Mouse (Mus musculus) small intestine, adult 2 months (tissue): ENCODE results near the gene Als2cl. TPM values are rescaled to one million over a fixed set of nuclear protein-coding genes. Genes with fewer than 3 reads are reported as not detected.

Experiments
- H3K27ac ChIP-seq: fragments of 200-500 bp; 2 replicates; pipeline ENCODE4 v1.5.1; 2012; ENCODE audit warnings: low read depth, low read length, control low read depth, inconsistent platforms; ENCODE audit not compliant: insufficient read depth
- H3K27me3 ChIP-seq: fragments of 200-500 bp; 2 replicates; pipeline ENCODE4 v1.6.1; 2012; ENCODE audit warnings: mild to moderate bottlenecking, moderate library complexity, low read length, inconsistent platforms; ENCODE audit not compliant: control insufficient read depth, insufficient read depth
- H3K36me3 ChIP-seq: fragments of 200-500 bp; 2 replicates; pipeline ENCODE4 v1.6.1; 2012; ENCODE audit warnings: mild to moderate bottlenecking, low read length, control low read depth, inconsistent platforms; ENCODE audit not compliant: control insufficient read depth, insufficient read depth
- H3K4me1 ChIP-seq: fragments of 200-500 bp; 2 replicates; pipeline ENCODE4 v1.6.1; 2012; ENCODE audit warnings: low read length, inconsistent platforms, mixed read lengths; ENCODE audit not compliant: control insufficient read depth, insufficient read depth, insufficient read length
- H3K4me3 ChIP-seq: fragments of 200-500 bp; 2 replicates; pipeline ENCODE4 v1.5.1; 2012; ENCODE audit warnings: low read depth, mild to moderate bottlenecking, control low read depth, inconsistent platforms, low read length, moderate library complexity
- CTCF ChIP-seq: fragments of 200-500 bp; IDR thresholded peaks from 2 replicates; pipeline ENCODE4 v1.5.1; 2012; ENCODE audit warnings: low read depth, mild to moderate bottlenecking, control low read depth, inconsistent platforms, low read length, moderate library complexity, mixed read lengths; ENCODE audit not compliant: insufficient replicate concordance, insufficient read length; ENCODE audit errors: extremely low read depth
- POLR2A ChIP-seq: fragments of 200-500 bp; IDR thresholded peaks from 2 replicates; pipeline ENCODE4 v1.6.1; 2012; ENCODE audit warnings: low read depth, mild to moderate bottlenecking, control low read depth, inconsistent platforms, low read length, moderate library complexity
- WGBS: fragments of 180-500 bp; shearing (Covaris S2); methylation state at CpG from one replicate; pipeline ENCODE4 v1.1.7; 2018; 5-methylcytosine and 5-hydroxymethylcytosine counted together
- polyA plus RNA-seq: library from polyadenylated mRNA; depleted of rRNA; stranded (reverse); fragments of >200 nt; gene quantifications from 2 replicates; pipeline ENCODE4 v1.2.3, GENCODE M21; 2012

Gene Als2cl
- polyA plus RNA-seq, 1 experiment: 16.2 TPM

DNA sequence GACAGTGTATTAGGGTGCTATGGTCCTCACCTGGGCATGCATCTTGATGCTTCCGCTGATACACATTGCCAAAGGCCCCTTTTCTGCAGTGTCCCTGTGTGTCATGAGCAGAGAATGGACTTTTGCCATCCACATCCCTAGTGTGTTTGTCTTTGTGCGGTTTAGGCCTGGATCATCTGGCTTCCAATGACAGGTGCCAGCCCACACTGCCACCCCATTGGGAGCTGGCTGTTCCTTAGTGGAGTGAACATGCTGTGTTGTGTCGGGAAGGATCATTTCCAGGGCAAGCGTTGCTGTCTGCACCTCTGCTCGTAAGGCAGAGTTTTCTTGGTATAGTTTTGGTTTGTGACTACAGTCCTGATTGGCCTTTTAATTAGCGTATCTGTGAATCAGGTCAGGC is 21.5 kb downstream of the Als2cl start:
- no peaks in the 10 kb centered on the region for H3K4me1 ChIP-seq
- no peaks in the 10 kb centered on the region for H3K27me3 ChIP-seq
- H3K4me3 ChIP-seq: no peak overlapping the region
- H3K36me3 ChIP-seq: peaks cover 6% of the 10 kb centered on the region; the same call in 1 of the 2 replicates
- TF ChIP-seq CTCF (no peak), POLR2A (no peak)
- 90% methylated on average over 6 of the region's 6 CpGs for WGBS
- no peak overlapping the region for H3K27ac ChIP-seq

DNA sequence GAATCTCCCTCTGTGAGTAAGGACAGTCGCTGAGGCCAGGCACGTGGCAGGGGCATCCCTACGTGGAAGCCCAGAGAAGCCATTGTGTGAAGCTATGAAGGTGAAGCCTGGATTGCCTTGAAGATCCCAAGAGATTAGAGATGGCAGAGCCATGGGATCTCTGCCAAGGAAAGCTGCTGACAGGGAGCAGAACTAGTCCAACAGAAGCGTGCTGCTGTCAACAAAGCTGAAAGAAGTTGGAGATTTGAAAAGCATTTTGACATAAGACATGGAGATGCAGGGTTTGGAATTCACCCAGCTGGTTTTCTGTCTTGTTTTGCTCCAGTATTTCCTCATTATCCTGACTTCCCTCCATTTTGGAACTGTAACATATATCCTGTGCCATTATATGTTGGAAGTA is 22.6 kb downstream of the Als2cl start:
- Histone ChIP-seq H3K27me3 (no peaks in the 10 kb centered on the region), H3K27ac (no peak overlapping the region), H3K4me1 (no peaks in the 10 kb centered on the region), H3K4me3 (no peak overlapping the region), H3K36me3 (peaks cover 6% of the 10 kb centered on the region; the same call in 1 of the 2 replicates)
- TF ChIP-seq CTCF (no peak), POLR2A (no peak)
- 81% methylated on average over 4 of the region's 4 CpGs for WGBS

DNA sequence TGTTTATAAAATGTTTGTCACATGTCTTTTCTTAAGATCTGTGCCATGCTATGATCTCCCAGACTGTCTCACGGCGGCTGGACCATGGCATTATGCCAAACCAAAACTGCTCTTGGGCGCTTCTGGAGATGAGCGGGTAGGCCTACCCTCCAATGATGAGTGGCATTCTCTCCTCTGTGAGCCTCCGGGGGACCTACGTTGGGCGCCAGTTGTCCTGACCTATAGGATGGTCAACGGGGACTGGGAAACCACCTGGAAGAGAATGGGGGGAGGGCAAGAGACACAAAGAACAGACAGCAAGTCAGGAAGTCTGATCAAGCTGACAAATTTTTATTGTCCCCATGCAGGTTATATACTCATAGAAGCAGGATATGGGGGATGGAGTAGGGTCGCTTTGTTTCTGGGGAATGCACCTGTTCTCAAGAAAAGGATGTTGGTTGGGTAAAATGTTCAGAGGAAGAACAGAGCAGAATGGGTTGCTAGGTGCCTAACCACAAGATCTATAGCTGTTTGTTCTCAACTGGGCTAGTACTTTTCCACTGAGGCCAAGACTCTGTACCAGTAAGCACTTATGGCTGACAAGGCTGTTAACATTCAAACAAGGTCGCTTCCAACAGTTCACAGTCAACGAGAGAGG is 27.6 kb downstream of the Als2cl start:
- no peak for TF ChIP-seq POLR2A
- no peak for TF ChIP-seq CTCF
- Histone ChIP-seq H3K4me1 (no peaks in the 10 kb centered on the region), H3K36me3 (no peaks in the 10 kb centered on the region), H3K27me3 (no peaks in the 10 kb centered on the region), H3K4me3 (no peak overlapping the region), H3K27ac (no peak overlapping the region)
- WGBS: 84% methylated on average over 11 of the region's 11 CpGs

DNA sequence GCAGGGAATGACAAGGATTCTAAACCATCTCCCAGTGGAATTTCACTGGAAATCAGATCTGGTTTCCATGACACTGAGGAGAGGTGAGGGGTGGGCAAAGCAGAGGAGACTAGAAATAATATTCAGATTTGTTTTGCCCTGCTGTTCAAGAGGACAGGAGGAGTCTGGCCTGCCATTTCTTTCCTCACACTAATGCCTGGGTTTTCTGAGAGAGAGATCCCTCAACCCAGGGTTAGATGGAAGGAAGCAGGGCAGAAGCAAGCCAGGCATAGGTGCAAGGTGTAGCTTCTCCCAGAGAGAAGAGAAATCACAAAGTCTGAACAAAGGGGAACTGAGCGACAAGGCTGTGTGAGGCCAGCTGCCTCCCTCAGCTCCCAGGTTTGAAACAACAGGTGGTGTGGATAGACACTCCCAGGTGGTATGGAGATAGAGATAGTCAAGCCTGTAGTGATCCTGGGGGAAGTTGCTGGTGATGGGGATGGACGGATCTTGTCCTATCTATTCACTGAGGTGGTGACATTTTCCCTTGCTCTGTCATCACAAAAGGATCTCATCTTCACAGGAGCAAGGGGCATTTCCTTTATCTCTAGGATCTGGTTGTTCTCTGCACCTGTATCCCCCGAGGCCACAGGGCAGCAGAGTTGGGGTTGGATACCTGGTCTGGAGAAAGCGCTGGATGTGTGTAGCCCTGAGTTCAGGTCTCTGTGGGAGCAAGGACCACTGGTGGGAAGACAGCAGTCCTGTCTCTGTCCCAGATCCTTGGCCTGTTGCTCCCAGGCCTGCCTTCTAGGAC is 28.4 kb downstream of the Als2cl start:
- no peaks in the 10 kb centered on the region for H3K36me3 ChIP-seq
- no peak overlapping the region for H3K4me3 ChIP-seq
- no peaks in the 10 kb centered on the region for H3K4me1 ChIP-seq
- no peak overlapping the region for H3K27ac ChIP-seq
- 64% methylated on average over 4 of the region's 4 CpGs for WGBS
- no peaks in the 10 kb centered on the region for H3K27me3 ChIP-seq
- TF ChIP-seq CTCF (no peak), POLR2A (no peak)

DNA sequence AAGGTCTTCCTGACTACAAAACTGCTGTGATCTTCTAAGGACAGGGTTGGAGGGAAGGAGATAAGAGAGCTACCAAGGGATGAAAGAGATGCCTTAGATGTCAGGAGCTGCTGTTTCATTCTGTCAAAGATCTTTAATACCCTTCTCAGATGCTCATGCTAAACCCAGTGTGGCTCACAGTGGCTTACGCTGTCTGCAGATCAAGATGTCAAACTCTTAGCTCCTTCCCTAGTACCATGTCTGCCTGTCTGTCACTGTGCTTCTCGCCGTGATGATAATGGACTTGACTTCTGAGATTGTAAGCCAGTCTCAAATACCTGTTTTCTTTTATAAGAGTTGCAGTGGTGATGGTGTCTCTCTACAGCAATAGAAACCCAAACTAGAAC is 29.0 kb downstream of the Als2cl start:
- Histone ChIP-seq H3K27me3 (no peaks in the 10 kb centered on the region), H3K27ac (no peak overlapping the region), H3K36me3 (no peaks in the 10 kb centered on the region), H3K4me1 (no peaks in the 10 kb centered on the region), H3K4me3 (no peak overlapping the region)
- TF ChIP-seq CTCF: no peak
- TF ChIP-seq POLR2A: no peak
- 90% methylated on average over 3 of the region's 3 CpGs for WGBS

DNA sequence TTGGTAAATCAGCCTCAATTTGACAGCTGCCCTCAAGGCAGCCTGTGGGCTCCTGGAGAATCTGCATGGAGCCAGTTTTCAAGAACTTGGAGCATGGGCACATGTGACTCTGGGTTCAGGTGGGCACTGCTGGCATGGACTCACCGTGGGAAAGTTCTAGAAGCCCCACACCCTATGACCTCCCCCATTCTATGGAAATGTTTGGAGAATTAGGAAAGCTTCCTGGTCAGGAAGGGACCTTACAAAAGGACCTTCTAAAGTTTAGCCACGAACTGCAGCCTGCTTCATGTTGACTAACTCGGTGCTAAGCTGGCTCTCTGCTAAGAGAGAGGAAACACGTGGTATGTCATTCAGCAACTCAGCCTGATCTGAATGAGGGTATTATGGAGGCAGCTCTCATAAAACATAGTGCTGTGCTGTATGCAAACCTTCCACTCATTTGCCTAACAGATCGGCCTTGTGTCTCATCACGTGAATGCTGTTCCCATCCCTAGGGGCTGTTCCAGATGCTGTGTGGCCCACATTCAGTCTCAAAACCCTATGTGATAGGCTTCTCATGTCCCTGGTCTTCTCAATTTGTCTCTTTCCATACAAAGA is 29.8 kb downstream of the Als2cl start:
- H3K27me3 ChIP-seq: no peaks in the 10 kb centered on the region
- no peaks in the 10 kb centered on the region for H3K4me1 ChIP-seq
- TF ChIP-seq POLR2A: no peak
- TF ChIP-seq CTCF: no peak
- H3K27ac ChIP-seq: no peak overlapping the region
- no peaks in the 10 kb centered on the region for H3K36me3 ChIP-seq
- 67% methylated on average over 6 of the region's 6 CpGs for WGBS
- H3K4me3 ChIP-seq: no peak overlapping the region

DNA sequence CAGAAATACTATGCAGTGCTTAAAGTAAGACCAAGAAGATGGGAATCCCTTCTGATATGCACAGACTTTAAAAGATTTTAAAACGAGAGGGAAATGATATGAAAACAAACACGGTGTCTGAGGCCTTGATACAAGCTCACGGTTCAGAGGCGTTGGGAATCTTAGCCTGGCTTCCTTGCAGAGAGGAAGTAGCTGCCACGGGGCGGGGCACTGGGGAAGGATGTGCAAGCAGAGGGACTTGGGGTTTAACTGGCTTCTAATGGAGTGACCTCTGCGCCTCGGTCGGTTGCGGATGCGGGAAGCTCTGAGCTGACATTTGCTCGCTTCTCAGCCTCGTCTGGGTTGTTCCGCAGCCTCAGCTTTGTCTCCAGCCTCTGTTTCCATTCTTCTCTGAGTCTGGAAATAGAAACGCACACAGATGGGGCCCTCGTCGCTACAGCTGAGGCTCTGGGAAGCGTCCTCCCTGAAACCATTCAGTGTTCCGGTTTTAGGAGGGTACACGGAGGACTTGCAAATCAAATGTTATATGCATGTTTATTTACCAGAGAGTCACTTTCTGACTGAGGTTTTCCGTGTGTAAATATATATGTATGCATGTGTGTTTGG is 35.1 kb downstream of the Als2cl start:
- WGBS: 65% methylated on average over 21 of the region's 21 CpGs
- H3K27me3 ChIP-seq: no peaks in the 10 kb centered on the region
- H3K36me3 ChIP-seq: no peaks in the 10 kb centered on the region
- TF ChIP-seq POLR2A: no peak
- TF ChIP-seq CTCF: no peak
- H3K4me1 ChIP-seq: no peaks in the 10 kb centered on the region
- H3K4me3 ChIP-seq: no peak overlapping the region
- no peak overlapping the region for H3K27ac ChIP-seq
